Mouse (Mus musculus): ENCODE results near the gene Hrct1. TPM values are rescaled to one million over a fixed set of nuclear protein-coding genes. Genes with fewer than 3 reads are reported as not detected.

Gene Hrct1
- total RNA-seq, 2 experiments from 2014 or later = 0.52 to 1.5 TPM

- DNase-seq (ENCODE audit: low spot score in 2 of 2) = no peak
Observed at GRCm38 (mm10) chr4:43727718-43728575, 959 bp downstream of the Hrct1 start.

- DNase-seq (ENCODE audit: low spot score in 2 of 2) = no peak
Observed at GRCm38 (mm10) chr4:43728576-43728954, 1.6 kb downstream of the Hrct1 start.

GRCm38 (mm10) chr4:43729126-43729525 is 2.1 kb downstream of the Hrct1 start:
- no peak for DNase-seq (ENCODE audit: low spot score in 2 of 2)

GRCm38 (mm10) chr4:43729794-43730550 is 3.0 kb downstream of the Hrct1 start, which contains the start of gene Spaar:
Spaar (plus strand) TSS chr4:43730034.
- no peak for DNase-seq (ENCODE audit: low spot score in 2 of 2)

GRCm38 (mm10) chr4:43730750-43731297 is 3.8 kb downstream of the Hrct1 start:
- DNase-seq (ENCODE audit: low spot score in 2 of 2) = no peak

GRCm38 (mm10) chr4:43732171-43732570 is 5.2 kb downstream of the Hrct1 start:
- DNase-seq (ENCODE audit: low spot score in 2 of 2) = no peak

GRCm38 (mm10) chr4:43733186-43733585 is 6.2 kb downstream of the Hrct1 start:
- DNase-seq (ENCODE audit: low spot score in 2 of 2) = no peak

- no peak for DNase-seq (ENCODE audit: low spot score in 2 of 2)
Observed at GRCm38 (mm10) chr4:43737144-43737543, 10.2 kb downstream of the Hrct1 start.

GRCm38 (mm10) chr4:43738989-43739674 is 12.1 kb downstream of the Hrct1 start:
- no peak for DNase-seq (ENCODE audit: low spot score in 2 of 2)

- DNase-seq (ENCODE audit: low spot score in 2 of 2) = no peak
Observed at GRCm38 (mm10) chr4:43741526-43741925, 14.5 kb downstream of the Hrct1 start.

GRCm38 (mm10) chr4:43742637-43743036 is 15.6 kb downstream of the Hrct1 start:
- DNase-seq (ENCODE audit: low spot score in 2 of 2) = no peak

GRCm38 (mm10) chr4:43743099-43743498 is 16.1 kb downstream of the Hrct1 start:
- DNase-seq (ENCODE audit: low spot score in 2 of 2) = no peak

- peak in 1 of 2 experiments; percentile 62 for DNase-seq (ENCODE audit: low spot score in 2 of 2)
Observed at GRCm38 (mm10) chr4:43745187-43745586, 18.2 kb downstream of the Hrct1 start.

GRCm38 (mm10) chr4:43757213-43757612 is 30.2 kb downstream of the Hrct1 start:
- no peak for DNase-seq (ENCODE audit: low spot score in 2 of 2)

- peak in 1 of 2 experiments; percentile 59 for DNase-seq (ENCODE audit: low spot score in 2 of 2)
Observed at GRCm38 (mm10) chr4:43759571-43760418, 32.8 kb downstream of the Hrct1 start.

GRCm38 (mm10) chr4:43760460-43760859 is 33.5 kb downstream of the Hrct1 start:
- DNase-seq (ENCODE audit: low spot score in 2 of 2) = peak in 1 of 2 experiments; percentile 41

GRCm38 (mm10) chr4:43761336-43761735 is 34.3 kb downstream of the Hrct1 start:
- DNase-seq (ENCODE audit: low spot score in 2 of 2) = no peak

- peak; percentile 59 to 67 for DNase-seq (ENCODE audit: low spot score in 2 of 2)
Observed at GRCm38 (mm10) chr4:43763410-43763809, 36.4 kb downstream of the Hrct1 start.

GRCm38 (mm10) chr4:43768341-43768740 is 41.4 kb downstream of the Hrct1 start:
- no peak for DNase-seq (ENCODE audit: low spot score in 2 of 2)

GRCm38 (mm10) chr4:43769374-43769773 is 42.4 kb downstream of the Hrct1 start:
- no peak for DNase-seq (ENCODE audit: low spot score in 2 of 2)

All from layer of hippocampus, postnatal 14 days (tissue).